Mouse (Mus musculus): ENCODE data around the gene Entpd5. TPM values are rescaled to one million over a fixed set of nuclear protein-coding genes. Genes with fewer than 3 reads are reported as not detected.

Gene Entpd5
- polyA plus RNA-seq, 1 experiment from 2014 or later: 18.1 TPM

GRCm38 (mm10) chr12:84404541-84404940 lies 4.3 kb downstream of the Entpd5 start:
- ATAC-seq (ENCODE audit: low read depth): no peak

DNA sequence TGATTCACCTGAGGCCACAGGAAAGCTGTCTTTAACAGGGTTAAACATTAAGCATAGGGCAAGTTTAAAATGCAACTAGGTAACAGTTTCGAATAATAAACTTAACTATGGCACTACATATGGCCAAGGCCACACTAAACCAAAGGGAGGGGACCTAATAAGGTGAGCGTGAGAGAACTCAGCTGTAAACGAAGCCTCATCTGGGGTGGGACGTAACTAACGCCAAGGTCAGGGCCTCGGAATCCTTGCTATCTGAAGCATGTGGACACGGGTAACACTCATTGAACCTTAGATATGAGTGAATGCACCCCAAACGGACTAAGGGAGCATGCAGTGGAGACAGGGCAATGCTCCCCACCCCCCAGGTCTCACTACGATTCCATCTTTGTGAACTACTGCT lies 5.9 kb downstream of the Entpd5 start:
- ATAC-seq (ENCODE audit: low read depth): peak; percentile 55
- H3K27me3 ChIP-seq (ENCODE audit: control insufficient read depth, insufficient read depth, low read depth, low read length): no peaks in the 10 kb centered on the region
- no peak overlapping the region for H3K9ac ChIP-seq (ENCODE audit: low read depth, low read length)
- H3K9me3 ChIP-seq (replicated peaks; ENCODE audit: control insufficient read depth, low read length): no peaks in the 10 kb centered on the region
- 53% methylated on average over 9 of the region's 9 CpGs for WGBS (ENCODE audit: insufficient replicate concordance)
- H3K27ac ChIP-seq (ENCODE audit: low read length): peak overlapping the region; percentile 81
- no peaks in the 10 kb centered on the region for H3K36me3 ChIP-seq (ENCODE audit: control insufficient read depth, insufficient read depth)
- H3K4me2 ChIP-seq (ENCODE audit: low read depth, low read length): no peak overlapping the region
- peaks cover 10% of the 10 kb centered on the region for H3K4me1 ChIP-seq (ENCODE audit: control insufficient read depth, low read depth, low read length)
- H3K4me3 ChIP-seq (ENCODE audit: low read depth, low read length): no peak overlapping the region

More at GRCm38 (mm10) chr12:84404541-84404940, 4.3 kb downstream of the Entpd5 start:
- Histone ChIP-seq H3K9me3 (replicated peaks; ENCODE audit: control insufficient read depth, low read length) (no peaks in the 10 kb centered on the region), H3K4me1 (ENCODE audit: control insufficient read depth, low read depth, low read length) (peaks cover 18% of the 10 kb centered on the region), H3K27ac (ENCODE audit: low read length) (no peak overlapping the region), H3K4me3 (ENCODE audit: low read depth, low read length) (no peak overlapping the region), H3K9ac (ENCODE audit: low read depth, low read length) (no peak overlapping the region), H3K27me3 (ENCODE audit: control insufficient read depth, insufficient read depth, low read depth, low read length) (no peaks in the 10 kb centered on the region), H3K36me3 (ENCODE audit: control insufficient read depth, insufficient read depth) (no peaks in the 10 kb centered on the region), H3K4me2 (ENCODE audit: low read depth, low read length) (no peak overlapping the region)
- 77% methylated on average over 6 of the region's 6 CpGs for WGBS (ENCODE audit: insufficient replicate concordance)

- Histone ChIP-seq H3K4me1 (ENCODE audit: control insufficient read depth, low read depth, low read length) (peaks cover 6% of the 10 kb centered on the region), H3K4me2 (ENCODE audit: low read depth, low read length) (no peak overlapping the region), H3K4me3 (ENCODE audit: low read depth, low read length) (no peak overlapping the region), H3K9ac (ENCODE audit: low read depth, low read length) (no peak overlapping the region), H3K27me3 (ENCODE audit: control insufficient read depth, insufficient read depth, low read depth, low read length) (no peaks in the 10 kb centered on the region), H3K36me3 (ENCODE audit: control insufficient read depth, insufficient read depth) (no peaks in the 10 kb centered on the region), H3K27ac (ENCODE audit: low read length) (peak overlapping the region; percentile 75), H3K9me3 (replicated peaks; ENCODE audit: control insufficient read depth, low read length) (no peaks in the 10 kb centered on the region)
- peak; percentile 44 for ATAC-seq (ENCODE audit: low read depth)
- WGBS (ENCODE audit: insufficient replicate concordance): 44% methylated on average over 3 of the region's 3 CpGs
Observed at GRCm38 (mm10) chr12:84400653-84401052, 8.2 kb downstream of the Entpd5 start.

DNA sequence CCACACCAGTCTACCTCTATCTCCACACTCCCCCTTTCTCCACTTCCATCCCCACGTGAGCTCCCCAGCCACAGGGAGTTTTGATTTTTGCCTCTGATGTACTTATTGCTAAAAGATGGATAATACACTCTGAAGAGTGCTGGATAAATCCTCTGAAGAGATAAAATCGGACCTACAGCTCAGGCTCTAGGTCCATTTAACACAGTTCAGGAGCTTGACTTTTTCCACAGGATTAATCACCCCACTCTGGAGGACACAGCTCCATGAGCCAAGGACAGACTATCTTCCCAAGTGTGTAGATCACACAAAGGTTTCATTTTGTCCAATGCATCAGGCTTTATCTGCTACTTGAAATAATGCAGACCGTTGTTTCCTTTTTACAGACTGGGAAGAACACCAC lies 8.8 kb downstream of the Entpd5 start:
- H3K4me3 ChIP-seq (ENCODE audit: low read depth, low read length): no peak overlapping the region
- peaks cover 6% of the 10 kb centered on the region for H3K4me1 ChIP-seq (ENCODE audit: control insufficient read depth, low read depth, low read length)
- no peaks in the 10 kb centered on the region for H3K36me3 ChIP-seq (ENCODE audit: control insufficient read depth, insufficient read depth)
- ATAC-seq (ENCODE audit: low read depth): no peak
- no peaks in the 10 kb centered on the region for H3K27me3 ChIP-seq (ENCODE audit: control insufficient read depth, insufficient read depth, low read depth, low read length)
- peak overlapping the region; percentile 75 for H3K27ac ChIP-seq (ENCODE audit: low read length)
- no peak overlapping the region for H3K4me2 ChIP-seq (ENCODE audit: low read depth, low read length)
- WGBS (ENCODE audit: insufficient replicate concordance): 68% methylated on average over 3 of the region's 3 CpGs
- no peak overlapping the region for H3K9ac ChIP-seq (ENCODE audit: low read depth, low read length)
- H3K9me3 ChIP-seq (replicated peaks; ENCODE audit: control insufficient read depth, low read length): no peaks in the 10 kb centered on the region

- H3K4me1 ChIP-seq (ENCODE audit: control insufficient read depth, low read depth, low read length): peaks cover 6% of the 10 kb centered on the region
- H3K4me2 ChIP-seq (ENCODE audit: low read depth, low read length): 0 out of 2 replicates have a peak overlapping the region, but pooled peaks have one; percentile 17
- peak overlapping the region; percentile 75 for H3K27ac ChIP-seq (ENCODE audit: low read length)
- peak; percentile 22; the same call in 1 of the 2 replicates for ATAC-seq (ENCODE audit: low read depth)
- H3K27me3 ChIP-seq (ENCODE audit: control insufficient read depth, insufficient read depth, low read depth, low read length): no peaks in the 10 kb centered on the region
- no peaks in the 10 kb centered on the region for H3K9me3 ChIP-seq (replicated peaks; ENCODE audit: control insufficient read depth, low read length)
- H3K36me3 ChIP-seq (ENCODE audit: control insufficient read depth, insufficient read depth): no peaks in the 10 kb centered on the region
- WGBS (ENCODE audit: insufficient replicate concordance): 63% methylated on average over 9 of the region's 9 CpGs
- H3K4me3 ChIP-seq (ENCODE audit: low read depth, low read length): no peak overlapping the region
- H3K9ac ChIP-seq (ENCODE audit: low read depth, low read length): no peak overlapping the region
Observed at GRCm38 (mm10) chr12:84399663-84400062, 9.2 kb downstream of the Entpd5 start.

DNA sequence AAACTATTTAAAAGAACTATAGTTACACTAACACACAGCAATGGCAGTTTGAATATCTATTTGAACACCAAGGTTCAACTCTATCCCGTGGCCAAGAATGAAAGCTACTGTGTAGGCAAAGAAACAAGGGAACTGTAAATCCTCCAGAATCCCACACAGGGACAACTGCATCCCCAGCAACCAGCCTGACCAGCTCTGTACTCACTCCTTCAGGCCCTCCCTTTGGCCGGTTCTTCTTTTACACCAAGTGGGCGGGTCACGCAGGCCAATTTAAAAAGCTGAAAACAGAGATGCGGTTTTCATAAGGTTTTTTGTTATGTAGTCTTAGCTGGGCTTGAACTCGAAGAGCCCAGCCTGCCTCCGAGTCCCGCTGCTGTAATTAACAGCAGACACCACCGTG lies 9.7 kb downstream of the Entpd5 start:
- H3K4me3 ChIP-seq (ENCODE audit: low read depth, low read length): no peak overlapping the region

DNA sequence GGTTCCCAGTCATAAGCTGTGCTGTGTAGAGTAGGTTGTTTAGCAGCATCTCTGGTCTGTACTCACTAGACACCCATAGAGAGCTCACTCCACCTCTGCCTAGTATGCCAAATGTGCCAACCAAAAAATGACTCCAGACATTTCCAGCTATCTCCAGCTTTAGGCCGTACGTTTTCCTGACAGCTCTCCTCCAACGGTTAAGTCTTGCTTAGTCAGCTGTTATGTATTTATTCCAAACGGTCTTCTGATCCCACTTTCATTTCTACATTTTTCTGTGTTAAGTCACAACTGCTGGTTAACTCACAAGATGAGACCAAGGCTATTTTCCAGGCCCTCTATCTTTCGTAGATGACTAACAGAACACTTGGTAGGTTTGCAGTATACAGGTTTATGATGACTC lies 10.2 kb downstream of the Entpd5 start:
- Histone ChIP-seq H3K4me3 (ENCODE audit: low read depth, low read length) (no peak overlapping the region), H3K9ac (ENCODE audit: low read depth, low read length) (no peak overlapping the region), H3K36me3 (ENCODE audit: control insufficient read depth, insufficient read depth) (no peaks in the 10 kb centered on the region), H3K27me3 (ENCODE audit: control insufficient read depth, insufficient read depth, low read depth, low read length) (no peaks in the 10 kb centered on the region), H3K4me2 (ENCODE audit: low read depth, low read length) (no peak overlapping the region), H3K4me1 (ENCODE audit: control insufficient read depth, low read depth, low read length) (peaks cover 6% of the 10 kb centered on the region), H3K27ac (ENCODE audit: low read length) (peak overlapping the region; percentile 19; the same call in 1 of the 2 replicates), H3K9me3 (replicated peaks; ENCODE audit: control insufficient read depth, low read length) (no peaks in the 10 kb centered on the region)
- WGBS (ENCODE audit: insufficient replicate concordance): 71% methylated on average over 5 of the region's 5 CpGs
- ATAC-seq (ENCODE audit: low read depth): no peak

More for the DNA sequence above, 9.7 kb downstream of the Entpd5 start:
- H3K4me2 ChIP-seq (ENCODE audit: low read depth, low read length): 0 out of 2 replicates have a peak overlapping the region, but pooled peaks have one; percentile 17
- no peaks in the 10 kb centered on the region for H3K27me3 ChIP-seq (ENCODE audit: control insufficient read depth, insufficient read depth, low read depth, low read length)
- H3K9me3 ChIP-seq (replicated peaks; ENCODE audit: control insufficient read depth, low read length): no peaks in the 10 kb centered on the region
- no peak for ATAC-seq (ENCODE audit: low read depth)
- H3K9ac ChIP-seq (ENCODE audit: low read depth, low read length): no peak overlapping the region
- 76% methylated on average over 9 of the region's 9 CpGs for WGBS (ENCODE audit: insufficient replicate concordance)
- H3K36me3 ChIP-seq (ENCODE audit: control insufficient read depth, insufficient read depth): no peaks in the 10 kb centered on the region
- peaks cover 6% of the 10 kb centered on the region for H3K4me1 ChIP-seq (ENCODE audit: control insufficient read depth, low read depth, low read length)
- H3K27ac ChIP-seq (ENCODE audit: low read length): peak overlapping the region; percentile 75

DNA sequence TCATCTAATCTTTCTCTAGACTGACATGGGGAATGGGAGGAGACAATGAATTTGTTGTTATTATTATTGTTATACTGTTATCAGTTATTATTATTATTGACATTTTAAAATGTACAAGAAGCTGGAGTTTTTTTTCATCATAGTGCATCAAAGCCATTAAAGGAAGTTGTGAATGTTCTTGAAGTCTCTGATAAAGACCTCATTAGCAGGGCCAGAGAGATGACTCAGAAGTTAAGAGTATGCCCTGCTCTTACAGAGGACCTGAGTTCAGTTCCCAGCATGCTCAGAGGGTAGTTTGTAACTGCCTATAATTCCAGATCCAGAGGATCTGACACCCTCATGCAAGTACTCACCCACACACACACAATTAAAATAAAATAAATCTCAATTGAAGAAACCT lies 11.1 kb downstream of the Entpd5 start:
- ATAC-seq (ENCODE audit: low read depth): no peak
- no peaks in the 10 kb centered on the region for H3K36me3 ChIP-seq (ENCODE audit: control insufficient read depth, insufficient read depth)
- no peak overlapping the region for H3K9ac ChIP-seq (ENCODE audit: low read depth, low read length)
- H3K4me1 ChIP-seq (ENCODE audit: control insufficient read depth, low read depth, low read length): peaks cover 6% of the 10 kb centered on the region
- H3K4me3 ChIP-seq (ENCODE audit: low read depth, low read length): no peak overlapping the region
- H3K27ac ChIP-seq (ENCODE audit: low read length): no peak overlapping the region
- H3K27me3 ChIP-seq (ENCODE audit: control insufficient read depth, insufficient read depth, low read depth, low read length): no peaks in the 10 kb centered on the region
- H3K4me2 ChIP-seq (ENCODE audit: low read depth, low read length): no peak overlapping the region
- no peaks in the 10 kb centered on the region for H3K9me3 ChIP-seq (replicated peaks; ENCODE audit: control insufficient read depth, low read length)

GRCm38 (mm10) chr12:84396947-84397679 lies 11.7 kb downstream of the Entpd5 start:
- H3K27me3 ChIP-seq (ENCODE audit: control insufficient read depth, insufficient read depth, low read depth, low read length): no peaks in the 10 kb centered on the region
- no peaks in the 10 kb centered on the region for H3K9me3 ChIP-seq (replicated peaks; ENCODE audit: control insufficient read depth, low read length)
- H3K27ac ChIP-seq (ENCODE audit: low read length): peak overlapping the region; percentile 8; the same call in 1 of the 2 replicates
- 67% methylated on average over 14 of the region's 14 CpGs for WGBS (ENCODE audit: insufficient replicate concordance)
- peaks cover 6% of the 10 kb centered on the region for H3K4me1 ChIP-seq (ENCODE audit: control insufficient read depth, low read depth, low read length)
- no peaks in the 10 kb centered on the region for H3K36me3 ChIP-seq (ENCODE audit: control insufficient read depth, insufficient read depth)
- peak; percentile 75 for ATAC-seq (ENCODE audit: low read depth)
- no peak overlapping the region for H3K4me2 ChIP-seq (ENCODE audit: low read depth, low read length)
- H3K9ac ChIP-seq (ENCODE audit: low read depth, low read length): no peak overlapping the region
- no peak overlapping the region for H3K4me3 ChIP-seq (ENCODE audit: low read depth, low read length)
